Mouse (Mus musculus) MEL (cell line): ENCODE data around the gene Axin2. TPM values are rescaled to one million over a fixed set of nuclear protein-coding genes. Genes with fewer than 3 reads are reported as not detected.

Experiments
- DNase-seq: peaks from one replicate; pipeline ENCODE4 v3.0.0; 2011; ENCODE audit warnings: low read depth, low spot score
- H3K27ac ChIP-seq: 2 replicates; pipeline ENCODE4 v1.5.1; 2012; ENCODE audit warnings: low read depth, mild to moderate bottlenecking, control low read depth, low read length, moderate library complexity; ENCODE audit not compliant: control insufficient read depth
- H3K27me3 ChIP-seq, 2 experiments: fragments of 150-350 bp in 1 of 2; sonication (generic) in 1 of 2; 2 replicates each; pipeline ENCODE4 v1.6.1; 2012; ENCODE audit warnings: low read length in 2 of 2, mild to moderate bottlenecking in 2 of 2, improper control_type of control experiment in 1 of 2, moderate library complexity in 1 of 2; ENCODE audit not compliant: insufficient read depth in 2 of 2, control insufficient read depth in 1 of 2
- H3K36me3 ChIP-seq, 2 experiments: 2 replicates each; pipeline ENCODE4 v1.6.1; 2012 to 2014; ENCODE audit warnings: low read length in 2 of 2, improper control_type of control experiment in 1 of 2, inconsistent platforms in 1 of 2, mild to moderate bottlenecking in 1 of 2; ENCODE audit not compliant: insufficient read depth in 2 of 2, control insufficient read depth in 1 of 2
- H3K4me1 ChIP-seq, 2 experiments: fragments of 150-350 bp in 1 of 2; sonication (generic) in 1 of 2; 2 replicates each; pipeline ENCODE4 v1.6.1; 2012; ENCODE audit warnings: low read length in 2 of 2, improper control_type of control experiment in 1 of 2, mild to moderate bottlenecking in 1 of 2; ENCODE audit not compliant: insufficient read depth in 2 of 2, control insufficient read depth in 1 of 2
- H3K4me3 ChIP-seq, 2 experiments: fragments of 150-350 bp in 1 of 2; sonication (generic) in 1 of 2; 2 replicates each; pipeline ENCODE4 v1.5.1; 2012; ENCODE audit warnings: low read depth in 2 of 2, low read length in 2 of 2, mild to moderate bottlenecking in 2 of 2, moderate library complexity in 2 of 2, control low read depth in 1 of 2, improper control_type of control experiment in 1 of 2; ENCODE audit not compliant: control insufficient read depth in 1 of 2, insufficient read depth in 1 of 2
- H3K79me2 ChIP-seq: 2 replicates; pipeline ENCODE4 v1.6.1; 2012; ENCODE audit warnings: mild to moderate bottlenecking, low read length, moderate library complexity; ENCODE audit not compliant: control insufficient read depth, poor library complexity, insufficient read depth
- H3K9ac ChIP-seq: 2 replicates; pipeline ENCODE4 v1.6.1; 2012; ENCODE audit warnings: low read depth, mild to moderate bottlenecking, control low read depth, low read length, moderate library complexity; ENCODE audit not compliant: control insufficient read depth, poor library complexity, severe bottlenecking
- H3K9me3 ChIP-seq: fragments of 150-350 bp; sonication (generic); replicated peaks from 2 replicates; pipeline ENCODE4 v1.6.1; 2012; ENCODE audit warnings: mild to moderate bottlenecking, low read length, improper control_type of control experiment, moderate library complexity; ENCODE audit not compliant: insufficient read depth
- E2F4 ChIP-seq: IDR thresholded peaks from 2 replicates; pipeline ENCODE4 v1.6.1; 2011; ENCODE audit warnings: low read depth, low read length, improper control_type of control experiment, borderline replicate concordance
- ELF1 ChIP-seq: IDR thresholded peaks from 2 replicates; pipeline ENCODE4 v1.6.1; 2014; ENCODE audit warnings: low read depth, mild to moderate bottlenecking, inconsistent platforms, low read length, improper control_type of control experiment, moderate library complexity
- EP300 ChIP-seq, 2 experiments: IDR thresholded peaks; 2 replicates each; pipeline ENCODE4 v1.6.1; 2011; ENCODE audit warnings: improper control_type of control experiment in 2 of 2, low read length in 2 of 2, low read depth in 1 of 2, mild to moderate bottlenecking in 1 of 2
- ETS1 ChIP-seq: IDR thresholded peaks from 2 replicates; pipeline ENCODE4 v1.6.1; 2012; ENCODE audit warnings: low read depth, mild to moderate bottlenecking, inconsistent platforms, low read length, improper control_type of control experiment, moderate library complexity
- GABPA ChIP-seq: IDR thresholded peaks from 2 replicates; pipeline ENCODE4 v1.6.1; 2012; ENCODE audit warnings: low read depth, mild to moderate bottlenecking, inconsistent platforms, low read length, improper control_type of control experiment, moderate library complexity
- JUND ChIP-seq: IDR thresholded peaks from 2 replicates; pipeline ENCODE4 v1.6.1; 2011; ENCODE audit warnings: low read depth, mild to moderate bottlenecking, improper control_type of control experiment, low read length
- MAFK ChIP-seq: IDR thresholded peaks from 2 replicates; pipeline ENCODE4 v1.6.1; 2011; ENCODE audit warnings: low read depth, mild to moderate bottlenecking, low read length, improper control_type of control experiment, borderline replicate concordance
- MEF2A ChIP-seq: IDR thresholded peaks from 2 replicates; pipeline ENCODE4 v1.6.1; 2014; ENCODE audit warnings: low read depth, mild to moderate bottlenecking, inconsistent platforms, low read length, improper control_type of control experiment; ENCODE audit not compliant: poor library complexity, insufficient replicate concordance, severe bottlenecking; ENCODE audit errors: extremely low read depth
- MYB ChIP-seq: IDR thresholded peaks from 2 replicates; pipeline ENCODE4 v1.6.1; 2011; ENCODE audit warnings: mild to moderate bottlenecking, low read depth, low read length, improper control_type of control experiment
- MYC ChIP-seq: IDR thresholded peaks from 2 replicates; pipeline ENCODE4 v1.6.1; 2011; ENCODE audit warnings: low read depth, mild to moderate bottlenecking, low read length, improper control_type of control experiment, moderate library complexity
- NELFE ChIP-seq: IDR thresholded peaks from 2 replicates; pipeline ENCODE4 v1.6.1; 2011; ENCODE audit warnings: low read depth, low read length, improper control_type of control experiment
- POLR2A ChIP-seq, 2 experiments: IDR thresholded peaks; 2 replicates each; pipeline ENCODE4 v1.6.1; 2011 to 2012; ENCODE audit warnings: low read length in 2 of 2, mild to moderate bottlenecking in 2 of 2, control low read depth in 1 of 2, improper control_type of control experiment in 1 of 2, low read depth in 1 of 2, moderate library complexity in 1 of 2; ENCODE audit not compliant: control insufficient read depth in 1 of 2, insufficient read depth in 1 of 2, poor library complexity in 1 of 2
- POLR2AphosphoS2 ChIP-seq: IDR thresholded peaks from 2 replicates; pipeline ENCODE4 v1.6.1; 2011; ENCODE audit warnings: low read length, improper control_type of control experiment
- POLR2AphosphoS5 ChIP-seq: IDR thresholded peaks from 2 replicates; pipeline ENCODE4 v1.6.1; 2012; ENCODE audit warnings: low read depth, borderline replicate concordance, mild to moderate bottlenecking, inconsistent platforms, low read length, moderate library complexity, mixed read lengths
- RCOR1 ChIP-seq: IDR thresholded peaks from 2 replicates; pipeline ENCODE4 v1.6.1; 2012; ENCODE audit warnings: low read depth, mild to moderate bottlenecking, inconsistent platforms, low read length, improper control_type of control experiment
- SIN3A ChIP-seq: IDR thresholded peaks from 2 replicates; pipeline ENCODE4 v1.6.1; 2012; ENCODE audit warnings: low read length, improper control_type of control experiment, inconsistent platforms
- TAL1 ChIP-seq: IDR thresholded peaks from 2 replicates; pipeline ENCODE4 v1.6.1; 2012; ENCODE audit warnings: mild to moderate bottlenecking, inconsistent platforms, low read length, moderate library complexity, mixed read lengths
- TCF12 ChIP-seq: IDR thresholded peaks from 2 replicates; pipeline ENCODE4 v1.6.1; 2014; ENCODE audit warnings: low read depth, mild to moderate bottlenecking, inconsistent platforms, low read length, improper control_type of control experiment, moderate library complexity
- UBTF ChIP-seq: IDR thresholded peaks from 2 replicates; pipeline ENCODE4 v1.6.1; 2012; ENCODE audit warnings: low read depth, mild to moderate bottlenecking, inconsistent platforms, low read length, improper control_type of control experiment, moderate library complexity, borderline replicate concordance; ENCODE audit not compliant: insufficient read depth
- ZC3H11A ChIP-seq: IDR thresholded peaks from 2 replicates; pipeline ENCODE4 v1.6.1; 2012; ENCODE audit warnings: low read depth, mild to moderate bottlenecking, inconsistent platforms, low read length, improper control_type of control experiment
- ZMIZ1 ChIP-seq: IDR thresholded peaks from 2 replicates; pipeline ENCODE4 v1.6.1; 2012; ENCODE audit warnings: low read depth, mild to moderate bottlenecking, inconsistent platforms, low read length, improper control_type of control experiment, moderate library complexity
- polyA plus RNA-seq, 2 experiments: library from polyadenylated mRNA; stranded (reverse) in 1 of 2; unstranded in 1 of 2; fragments of >175 nt in 1 of 2; fragments of >200 nt in 1 of 2; gene quantifications; 2 replicates each; pipeline versions ENCODE4 v1.2.1 to v1.2.4; 2012; ENCODE audit warnings: low replicate concordance in 2 of 2, low read depth in 1 of 2; ENCODE audit not compliant: insufficient read length in 2 of 2, insufficient read depth in 1 of 2, missing spikeins in 1 of 2
- total RNA-seq: library from RNA; depleted of rRNA; stranded (reverse); fragments of 300-350 nt; gene quantifications from 2 replicates; pipeline ENCODE4 v1.2.3, GENCODE M21; 2012

Gene Axin2
- total and polyA plus RNA-seq, 3 experiments: not detected

DNA sequence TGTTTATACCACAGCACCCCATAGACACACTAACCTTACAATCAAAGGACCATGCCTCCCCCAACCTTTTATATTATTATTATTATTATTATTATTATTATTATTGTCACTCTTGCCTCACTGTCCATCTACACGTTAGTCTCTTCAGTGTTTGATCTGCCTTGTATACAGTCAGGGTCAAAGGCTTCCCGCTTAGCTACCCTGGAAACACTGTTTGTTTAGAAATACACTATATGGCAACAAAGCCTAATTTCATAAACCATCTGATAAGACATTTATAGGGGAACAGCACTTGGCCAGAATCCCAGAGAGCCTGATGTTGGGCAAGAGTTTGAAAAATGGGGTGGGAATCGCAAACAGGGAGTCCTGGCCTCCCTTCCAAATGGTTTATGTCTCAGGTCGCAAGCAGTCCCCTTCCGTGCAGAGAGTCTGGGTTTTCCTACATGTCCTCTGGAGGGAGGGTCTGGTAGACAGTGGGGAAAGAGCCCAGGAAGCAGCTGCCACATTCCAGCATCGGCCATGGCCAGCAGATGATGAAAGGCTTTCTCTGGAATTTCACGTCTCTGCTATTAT, 43.4 kb upstream of the Axin2 start:
- Histone ChIP-seq H3K27me3 (no peaks in the 10 kb centered on the region), H3K36me3 (no peaks in the 10 kb centered on the region), H3K4me3 (no peak overlapping the region), H3K4me1 (no peaks in the 10 kb centered on the region), H3K27ac (no peak overlapping the region), H3K9ac (no peak overlapping the region), H3K79me2 (no peaks in the 10 kb centered on the region), H3K9me3 (no peaks in the 10 kb centered on the region)
- no peak for DNase-seq
- no peak for TF ChIP-seq MYC
- no peak for TF ChIP-seq MYB
- TF ChIP-seq EP300 (IDR thresholded peaks at IDR 0.05; ENCODE audit: low read depth in 1 of 2, low read length in 2 of 2): no peak

DNA sequence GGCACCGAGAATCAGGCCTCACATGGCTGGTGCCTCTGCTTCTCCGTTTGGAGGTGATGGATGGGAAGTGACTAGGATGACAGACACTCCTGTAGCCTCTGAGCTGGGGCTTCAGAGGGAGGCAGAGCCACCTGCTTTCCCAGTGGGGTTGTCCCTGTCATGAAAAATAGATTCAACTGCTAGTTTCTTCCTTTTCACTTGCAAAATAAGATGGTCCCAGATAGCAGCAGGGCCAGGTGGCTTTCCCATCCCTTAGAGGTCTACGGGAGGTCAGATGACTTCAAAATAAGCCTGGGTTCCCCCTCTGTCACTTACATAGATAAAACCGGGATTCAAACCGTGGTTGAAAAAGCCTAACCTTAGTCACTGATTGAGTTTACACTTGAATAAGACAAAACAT, 42.6 kb upstream of the Axin2 start:
- Histone ChIP-seq H3K36me3 (no peaks in the 10 kb centered on the region), H3K4me3 (no peak overlapping the region), H3K9ac (no peak overlapping the region), H3K27ac (no peak overlapping the region), H3K9me3 (no peaks in the 10 kb centered on the region), H3K79me2 (no peaks in the 10 kb centered on the region), H3K27me3 (no peaks in the 10 kb centered on the region), H3K4me1 (no peaks in the 10 kb centered on the region)
- DNase-seq: no peak
- TF ChIP-seq E2F4 (no peak), GABPA (no peak), JUND (no peak), POLR2A (IDR thresholded peaks at IDR 0.05; ENCODE audit: control insufficient read depth in 1 of 2, insufficient read depth in 1 of 2, low read depth in 1 of 2, low read length in 2 of 2, poor library complexity in 1 of 2) (no peak), ETS1 (no peak), SIN3A (no peak), POLR2AphosphoS5 (no peak), TAL1 (no peak), NELFE (no peak), MEF2A (no peak), POLR2AphosphoS2 (no peak), ELF1 (no peak), MAFK (no peak), ZC3H11A (no peak), ZMIZ1 (no peak), RCOR1 (no peak), UBTF (no peak), TCF12 (no peak)
- TF ChIP-seq, all 39 proteins: peak for 0
